8 mouse cellular contexts compared by ENCODE assay signal in genomic region chr5:115908251-115908650, GRCm38 (mm10).
A peak's percentile ranks its signal among the peaks of the same experiment; 100 is the strongest.
DNase-seq lines count a peak whose midpoint lies in the region; ATAC-seq and TF ChIP-seq lines count a peak whose summit lies in the region.

No protein-coding gene starts in this region.

- H3K4me2 ChIP-seq in kidney, postnatal 0 days (ENCODE audit: low read length), result peak overlapping the region; percentile 40
- peak overlapping the region; percentile 82 for H3K4me2 ChIP-seq in embryonic facial prominence, embryonic 12.5 days (replicated peaks)
- peak overlapping the region; percentile 26 for H3K4me2 ChIP-seq in midbrain, embryonic 11.5 days

- no peaks in the 10 kb centered on the region for H3K36me3 ChIP-seq in kidney, postnatal 0 days (ENCODE audit: insufficient read depth, low read length)
- H3K36me3 ChIP-seq in embryonic facial prominence, embryonic 12.5 days, result no peaks in the 10 kb centered on the region; the same call in 1 of the 2 replicates
- no peaks in the 10 kb centered on the region for H3K36me3 ChIP-seq in midbrain, embryonic 11.5 days (ENCODE audit: control insufficient read depth, insufficient read depth, low read length)

- DNase-seq in kidney, postnatal 0 days (ENCODE audit: low spot score), result peak; percentile 43
- DNase-seq in kidney, postnatal 36 days, result no peak
- DNase-seq in layer of hippocampus, adult 2 months (ENCODE audit: low spot score in 2 of 2), result peak; percentile 37 to 46
- DNase-seq in midbrain, embryonic 11.5 days (ENCODE audit: low spot score, missing footprints), result peak; percentile 90
- no peak for DNase-seq in urinary bladder, postnatal 4 days (ENCODE audit: low spot score in 2 of 2)
- DNase-seq in urinary bladder, postnatal 10 days (ENCODE audit: low spot score), result no peak

- H3K27ac ChIP-seq in kidney, postnatal 0 days, result no peak overlapping the region
- no peak overlapping the region for H3K27ac ChIP-seq in embryonic facial prominence, embryonic 12.5 days
- H3K27ac ChIP-seq in layer of hippocampus, adult 2 months, result peak overlapping the region; percentile 55; the same call in 1 of the 2 replicates
- H3K27ac ChIP-seq in midbrain, embryonic 11.5 days (ENCODE audit: low read depth, low read length), result no peak overlapping the region

- 22% methylated on average over 10 of the region's 10 CpGs for WGBS in kidney, postnatal 0 days
- 26% methylated on average over 10 of the region's 10 CpGs for WGBS in embryonic facial prominence, embryonic 12.5 days
- 18% methylated on average over 10 of the region's 10 CpGs for WGBS in midbrain, embryonic 11.5 days

- ATAC-seq in kidney, postnatal 0 days (replicated peaks; ENCODE audit: low FRiP score, low read depth), result no peak
- no peak for ATAC-seq in embryonic facial prominence, embryonic 12.5 days (ENCODE audit: insufficient number of reproducible peaks, insufficient read depth, low FRiP score, low TSS enrichment)
- ATAC-seq in midbrain, embryonic 11.5 days (ENCODE audit: low FRiP score), result peak; percentile 41; the same call in 1 of the 2 replicates
- no peak for ATAC-seq in erythroid progenitor cell, adult 5-6 weeks (replicated peaks; ENCODE audit: low FRiP score, poor library complexity, severe bottlenecking)

- H3K4me1 ChIP-seq in kidney, postnatal 0 days (replicated peaks; ENCODE audit: insufficient read depth, low read length), result peaks cover 11% of the 10 kb centered on the region; the same call in 1 of the 2 replicates
- H3K4me1 ChIP-seq in embryonic facial prominence, embryonic 12.5 days, result peaks cover 22% of the 10 kb centered on the region
- peaks cover 17% of the 10 kb centered on the region for H3K4me1 ChIP-seq in midbrain, embryonic 11.5 days (ENCODE audit: control insufficient read depth, insufficient read depth, low read length)

- H3K27me3 ChIP-seq in kidney, postnatal 0 days (ENCODE audit: insufficient read depth, low read length), result no peaks in the 10 kb centered on the region
- no peaks in the 10 kb centered on the region for H3K27me3 ChIP-seq in embryonic facial prominence, embryonic 12.5 days
- no peaks in the 10 kb centered on the region for H3K27me3 ChIP-seq in midbrain, embryonic 11.5 days (ENCODE audit: control insufficient read depth, insufficient read depth, low read length)

- H3K9me3 ChIP-seq in kidney, postnatal 0 days (replicated peaks; ENCODE audit: low read length), result no peaks in the 10 kb centered on the region
- H3K9me3 ChIP-seq in embryonic facial prominence, embryonic 12.5 days, result no peaks in the 10 kb centered on the region
- no peaks in the 10 kb centered on the region for H3K9me3 ChIP-seq in midbrain, embryonic 11.5 days (ENCODE audit: control insufficient read depth, low read length)

- H3K9ac ChIP-seq in kidney, postnatal 0 days (ENCODE audit: low read depth, low read length), result no peak overlapping the region
- no peak overlapping the region for H3K9ac ChIP-seq in embryonic facial prominence, embryonic 12.5 days
- H3K9ac ChIP-seq in midbrain, embryonic 11.5 days (ENCODE audit: low read length), result no peak overlapping the region

- H3K4me3 ChIP-seq in kidney, postnatal 0 days (replicated peaks; ENCODE audit: low read depth, low read length), result peak overlapping the region; percentile 5; the same call in 1 of the 2 replicates
- peak overlapping the region; percentile 35; the same call in 1 of the 2 replicates for H3K4me3 ChIP-seq in embryonic facial prominence, embryonic 12.5 days
- peak overlapping the region; percentile 55 for H3K4me3 ChIP-seq in layer of hippocampus, adult 2 months
- H3K4me3 ChIP-seq in midbrain, embryonic 11.5 days (ENCODE audit: low read depth, low read length), result peak overlapping the region; percentile 1; the same call in 1 of the 2 replicates

- no peak for TF ChIP-seq CTCF in kidney, postnatal 0 days (IDR thresholded peaks at IDR 0.05; ENCODE audit: low read depth)
- TF ChIP-seq CTCF in layer of hippocampus, adult 2 months (conservative IDR thresholded peaks at IDR 0.05), result peak; percentile 18; the same call in 1 of the 2 replicates

Comparison
In these comparisons a context has a peak if more than half of its experiments do, and no peak if none do; other contexts are left out.
1. DNase-seq: peak in kidney, postnatal 0 days (single experiment), layer of hippocampus, adult 2 months (2 of 2) and midbrain, embryonic 11.5 days (single experiment); none in kidney, postnatal 36 days (0 of 2), urinary bladder, postnatal 4 days (0 of 2) and urinary bladder, postnatal 10 days (single experiment).
2. H3K4me2 ChIP-seq: peak in every context shown above with its lines; median percentile 82 in embryonic facial prominence, embryonic 12.5 days; 40 in kidney, postnatal 0 days; 26 in midbrain, embryonic 11.5 days.
3. H3K4me3 ChIP-seq: peak in every context shown above with its lines; median percentile 55 in layer of hippocampus, adult 2 months; 35 in embryonic facial prominence, embryonic 12.5 days; 5 in kidney, postnatal 0 days; 1 in midbrain, embryonic 11.5 days.